Mouse (Mus musculus): ENCODE data around the gene Nfatc3. TPM values are rescaled to one million over a fixed set of nuclear protein-coding genes. Genes with fewer than 3 reads are reported as not detected.

Nfatc3 gene
- polyA plus RNA-seq, 1 experiment from 2014 or later = 4.2 TPM

DNA sequence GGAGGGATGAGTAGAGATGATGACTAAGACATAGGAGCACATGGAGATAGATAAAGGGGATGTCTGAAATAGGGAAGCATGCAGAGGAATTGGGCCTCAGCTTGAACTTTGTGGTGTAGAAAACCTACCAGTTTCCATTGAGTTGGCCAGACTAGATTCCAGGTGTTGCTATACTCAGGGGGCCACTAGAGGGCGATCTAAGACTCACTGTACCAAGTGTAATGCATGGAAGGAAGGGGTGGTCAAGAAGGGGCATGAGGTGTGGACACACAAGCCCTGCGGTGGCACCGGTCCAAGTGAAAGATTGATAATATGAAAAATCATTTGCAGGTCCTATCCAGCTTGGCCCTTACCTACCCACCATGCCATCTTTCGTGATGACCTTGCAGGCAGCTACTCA lies 106.8 kb downstream of the Nfatc3 start:
- 53% methylated on average over 4 of the region's 4 CpGs for WGBS
- DNase-seq (ENCODE audit: low spot score) = peak; percentile 64
- peaks cover 47% of the 10 kb centered on the region for H3K36me3 ChIP-seq
- H3K9me3 ChIP-seq = no peaks in the 10 kb centered on the region
- H3K4me1 ChIP-seq (replicated peaks) = peaks cover 14% of the 10 kb centered on the region
- no peak overlapping the region for H3K4me3 ChIP-seq
- no peaks in the 10 kb centered on the region for H3K27me3 ChIP-seq (ENCODE audit: insufficient read depth, poor library complexity, severe bottlenecking)
- H3K27ac ChIP-seq = no peak overlapping the region

DNA sequence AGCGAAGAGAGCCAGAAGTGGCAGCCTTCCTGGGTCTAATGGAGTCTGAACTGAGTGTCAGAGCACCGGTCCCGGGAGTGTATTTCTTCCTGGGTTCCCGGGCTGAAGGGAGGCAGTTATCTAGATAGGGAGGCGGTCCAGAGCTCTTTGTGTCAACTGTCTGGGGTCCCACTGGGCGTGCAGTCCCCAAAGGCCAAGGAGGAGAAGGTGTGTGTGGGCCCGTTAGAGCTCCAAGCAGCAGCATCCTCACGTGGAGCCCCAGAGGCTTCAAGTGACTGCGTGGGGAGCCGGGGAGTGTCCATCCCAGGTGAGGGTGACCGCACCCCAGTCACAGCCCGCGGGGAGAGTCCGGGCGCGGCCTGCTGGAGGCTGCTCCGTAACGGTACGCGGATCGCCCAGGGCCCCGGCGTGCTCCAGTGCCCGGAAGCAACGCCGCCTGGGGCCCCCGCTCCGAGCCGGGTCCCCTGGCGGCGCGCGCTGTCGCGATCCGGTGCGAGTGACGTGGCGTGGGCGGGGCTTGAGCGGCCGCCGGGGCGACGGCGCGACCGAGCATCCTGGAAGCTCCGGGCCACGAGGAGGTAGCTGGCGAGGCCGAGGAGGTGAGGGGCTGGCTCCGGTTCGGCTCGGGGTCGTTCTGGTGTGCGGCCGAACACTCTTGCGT lies 109.8 kb downstream of the Nfatc3 start, which contains the start of gene Slc7a6:
TSS of gene Slc7a6 (plus strand) at position 502 of the 661 bp plus-strand sequence.
- peak; percentile 84 for DNase-seq (ENCODE audit: low spot score)
- Histone ChIP-seq H3K4me3 (peak within 1 kb of the TSS; percentile 94), H3K36me3 (peaks cover 25% of the 10 kb centered on the region), H3K4me1 (replicated peaks) (peaks cover 14% of the 10 kb centered on the region), H3K27ac (peak within 1 kb of the TSS; percentile 97), H3K9me3 (no peaks in the 10 kb centered on the region), H3K27me3 (ENCODE audit: insufficient read depth, poor library complexity, severe bottlenecking) (no peaks in the 10 kb centered on the region)
- under 1% methylated on average over 59 of the region's 59 CpGs for WGBS

DNA sequence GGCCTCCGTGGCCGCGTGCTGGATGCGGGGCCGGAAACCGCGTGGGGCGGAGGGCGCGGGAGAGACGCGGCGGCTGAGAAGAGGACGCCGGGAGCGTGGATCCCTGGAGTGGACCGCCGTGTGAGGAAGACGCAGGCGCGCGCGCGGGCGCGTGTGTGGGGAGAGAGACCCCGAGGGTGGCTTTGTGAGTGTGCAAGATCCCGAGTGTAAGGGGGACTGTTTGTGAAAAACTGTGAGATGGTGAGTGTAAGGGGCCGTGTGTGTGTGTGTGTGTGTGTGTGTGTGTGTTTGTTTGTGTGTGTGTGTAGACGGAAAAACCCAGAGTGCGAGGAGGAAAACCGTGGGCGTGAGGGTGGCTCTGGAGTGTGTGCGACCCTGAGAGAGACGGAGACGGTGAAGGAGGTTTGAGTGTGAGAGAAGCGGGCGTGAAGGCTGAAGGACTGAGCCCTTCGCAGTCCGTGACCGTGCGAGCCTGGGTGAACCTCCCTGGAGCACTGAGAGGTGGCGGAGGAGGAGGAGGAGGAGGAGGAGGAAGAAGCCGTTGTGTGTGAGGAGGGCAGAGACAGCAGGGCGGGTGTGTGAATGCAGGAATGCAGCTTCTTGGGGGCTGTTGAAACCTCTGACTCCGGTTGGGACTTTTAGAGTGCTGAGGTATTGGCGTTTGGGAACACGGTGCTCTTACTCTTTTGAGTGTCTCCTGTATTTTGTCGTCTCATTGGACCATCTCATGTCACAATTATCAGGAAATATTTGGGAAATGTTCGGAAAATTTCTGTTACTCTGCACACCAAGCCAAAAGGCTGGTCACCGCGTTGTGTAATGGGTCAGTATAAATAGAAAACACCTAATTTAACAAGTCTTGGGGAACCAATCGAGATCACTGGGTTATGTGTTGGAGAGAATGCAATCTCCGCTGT lies 110.6 kb downstream of the Nfatc3 start:
- peaks cover 14% of the 10 kb centered on the region for H3K4me1 ChIP-seq (replicated peaks)
- WGBS = 3% methylated on average over 54 of the region's 54 CpGs
- H3K4me3 ChIP-seq = peak overlapping the region; percentile 94
- H3K27ac ChIP-seq = peak overlapping the region; percentile 97
- no peaks in the 10 kb centered on the region for H3K27me3 ChIP-seq (ENCODE audit: insufficient read depth, poor library complexity, severe bottlenecking)
- H3K9me3 ChIP-seq = no peaks in the 10 kb centered on the region
- peak; percentile 66 for DNase-seq (ENCODE audit: low spot score)
- H3K36me3 ChIP-seq = peaks cover 17% of the 10 kb centered on the region

DNA sequence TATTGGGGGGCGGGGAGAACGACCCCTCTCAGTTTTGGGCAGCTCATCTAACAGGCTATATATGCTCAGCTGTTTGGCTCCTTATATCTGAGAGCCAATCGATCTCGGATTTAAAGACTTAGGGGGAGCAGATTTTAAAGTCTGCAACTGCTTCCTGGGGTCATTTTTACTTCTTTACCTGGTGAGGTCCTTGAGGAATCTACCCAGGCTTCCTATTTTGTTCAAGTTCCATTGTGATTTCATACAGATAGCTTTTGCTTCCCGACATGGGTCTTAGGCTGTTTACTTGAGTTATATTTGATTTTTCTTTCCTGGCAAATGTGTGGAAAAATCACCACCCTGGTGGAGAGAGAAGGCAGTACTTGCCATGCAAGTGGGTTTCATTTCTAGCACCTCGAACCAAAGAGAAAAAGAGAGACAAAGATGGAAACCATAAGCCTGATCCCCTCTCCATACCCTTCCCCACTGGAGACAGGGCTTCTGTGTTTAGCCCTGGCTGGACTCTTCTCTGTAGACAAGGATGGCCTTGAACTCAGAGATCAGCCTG lies 111.4 kb downstream of the Nfatc3 start:
- Histone ChIP-seq H3K4me3 (peak overlapping the region; percentile 94), H3K27me3 (ENCODE audit: insufficient read depth, poor library complexity, severe bottlenecking) (no peaks in the 10 kb centered on the region), H3K27ac (peak overlapping the region; percentile 97; the same call in 1 of the 2 replicates), H3K9me3 (no peaks in the 10 kb centered on the region), H3K36me3 (peaks cover 13% of the 10 kb centered on the region), H3K4me1 (replicated peaks) (peaks cover 14% of the 10 kb centered on the region)
- 51% methylated on average over 6 of the region's 6 CpGs for WGBS
- DNase-seq (ENCODE audit: low spot score) = no peak

DNA sequence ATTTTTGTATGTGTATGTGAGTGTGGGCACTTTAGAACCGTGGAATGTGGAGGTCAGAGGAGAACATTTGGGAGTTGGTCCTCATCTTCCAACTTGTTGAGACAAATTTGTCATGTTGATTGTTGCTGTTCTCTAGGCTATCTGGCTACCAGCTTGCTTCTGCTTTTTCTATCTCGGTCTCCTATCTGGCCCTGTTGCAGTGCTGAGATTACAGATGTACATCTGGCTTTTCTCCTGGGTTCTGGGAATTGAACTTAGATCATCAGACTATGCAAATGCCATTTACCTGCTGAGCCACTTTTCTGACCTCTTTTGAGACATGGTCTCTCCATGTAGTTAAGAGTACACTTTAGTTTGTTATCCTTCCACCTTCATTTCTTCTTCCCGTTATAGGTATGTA lies 114.9 kb downstream of the Nfatc3 start:
- Histone ChIP-seq H3K9me3 (no peaks in the 10 kb centered on the region), H3K27ac (no peak overlapping the region), H3K4me1 (replicated peaks) (peaks cover 25% of the 10 kb centered on the region), H3K27me3 (ENCODE audit: insufficient read depth, poor library complexity, severe bottlenecking) (no peaks in the 10 kb centered on the region), H3K36me3 (peaks cover 8% of the 10 kb centered on the region), H3K4me3 (no peak overlapping the region)
- 90% methylated on average over 3 of the region's 3 CpGs for WGBS
- no peak for DNase-seq (ENCODE audit: low spot score)

DNA sequence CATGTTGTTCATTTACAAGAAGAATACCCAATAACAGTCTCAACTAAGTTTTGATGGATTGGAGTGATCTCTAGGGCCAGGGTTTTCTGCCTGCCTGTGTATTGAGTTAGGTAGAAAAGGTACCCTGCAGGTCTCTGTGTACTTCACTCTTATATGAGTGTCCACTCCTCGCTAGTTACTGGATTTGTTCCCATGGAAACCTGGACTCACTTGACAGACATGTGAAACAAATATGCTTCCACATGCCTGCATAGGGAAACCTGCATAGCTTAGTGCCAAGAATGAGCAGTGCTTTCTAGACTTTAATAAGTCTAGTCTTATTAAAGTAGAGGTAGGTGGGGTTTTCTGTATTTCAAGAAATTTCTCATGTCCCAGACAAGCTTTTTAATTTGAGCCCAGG lies 118.3 kb downstream of the Nfatc3 start:
- WGBS = 56% methylated on average over 1 of the region's 1 CpGs
- H3K27ac ChIP-seq = no peak overlapping the region
- no peak overlapping the region for H3K4me3 ChIP-seq
- H3K27me3 ChIP-seq (ENCODE audit: insufficient read depth, poor library complexity, severe bottlenecking) = no peaks in the 10 kb centered on the region
- peaks cover 12% of the 10 kb centered on the region for H3K4me1 ChIP-seq (replicated peaks)
- DNase-seq (ENCODE audit: low spot score) = no peak
- no peaks in the 10 kb centered on the region for H3K9me3 ChIP-seq
- peaks cover 27% of the 10 kb centered on the region for H3K36me3 ChIP-seq

DNA sequence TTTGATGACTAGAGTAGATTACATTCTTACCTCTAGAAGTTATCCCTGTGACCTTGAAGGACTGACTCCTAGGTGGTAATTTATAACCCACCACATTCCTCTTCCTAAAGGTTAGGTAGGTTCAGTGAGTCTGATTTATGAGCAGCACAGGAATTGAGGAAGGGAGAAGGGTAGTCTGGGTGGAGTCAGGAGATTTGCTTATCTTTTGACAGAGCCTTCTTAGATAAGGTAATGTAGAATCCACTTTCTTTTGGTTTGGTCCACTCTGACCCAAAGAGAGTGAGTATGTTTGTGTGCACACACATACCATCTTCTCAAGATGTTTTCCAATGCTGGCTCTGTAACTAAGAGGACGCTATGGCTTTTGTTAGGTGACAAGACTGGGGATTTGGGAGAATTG lies 119.0 kb downstream of the Nfatc3 start:
- H3K9me3 ChIP-seq = no peaks in the 10 kb centered on the region
- WGBS = 90% methylated on average over 1 of the region's 1 CpGs
- H3K4me1 ChIP-seq (replicated peaks) = peaks cover 12% of the 10 kb centered on the region
- H3K27me3 ChIP-seq (ENCODE audit: insufficient read depth, poor library complexity, severe bottlenecking) = no peaks in the 10 kb centered on the region
- peaks cover 34% of the 10 kb centered on the region for H3K36me3 ChIP-seq
- no peak overlapping the region for H3K27ac ChIP-seq
- no peak for DNase-seq (ENCODE audit: low spot score)
- H3K4me3 ChIP-seq = no peak overlapping the region

DNA sequence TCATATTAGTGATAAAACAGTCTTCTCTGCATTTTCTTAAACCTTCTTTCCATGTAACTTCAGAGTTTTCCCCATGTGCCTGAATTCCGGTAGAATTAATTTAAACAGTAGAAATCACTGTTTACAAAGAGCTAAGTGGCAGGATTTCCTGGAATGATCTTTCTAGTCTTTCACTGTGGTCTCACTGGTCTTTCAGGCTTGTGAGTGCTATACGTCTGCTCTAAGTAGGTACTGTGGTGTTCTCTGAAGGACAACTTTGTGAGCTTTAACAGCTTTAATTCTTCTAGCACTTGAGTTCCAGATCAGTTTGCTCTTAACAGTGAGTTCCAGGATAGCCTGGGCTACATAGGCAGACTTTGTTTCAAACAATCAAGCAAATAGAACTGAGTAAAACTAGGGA lies 119.8 kb downstream of the Nfatc3 start:
- peaks cover 12% of the 10 kb centered on the region for H3K4me1 ChIP-seq (replicated peaks)
- no peak overlapping the region for H3K4me3 ChIP-seq
- H3K27ac ChIP-seq = no peak overlapping the region
- no peaks in the 10 kb centered on the region for H3K27me3 ChIP-seq (ENCODE audit: insufficient read depth, poor library complexity, severe bottlenecking)
- no peaks in the 10 kb centered on the region for H3K9me3 ChIP-seq
- peaks cover 35% of the 10 kb centered on the region for H3K36me3 ChIP-seq
- DNase-seq (ENCODE audit: low spot score) = no peak
- WGBS = 90% methylated on average over 2 of the region's 2 CpGs

Other genes with a start within 250 kb of the Nfatc3 start
- 10.4 and 11.1 TPM in 2 replicates for gene Ranbp10, start 231.5 kb upstream of the Nfatc3 start, polyA plus RNA-seq (2016; fragmentation: Nextera tagmentation; extraction: Ambion mirVana)
- 0.51 and 1.8 TPM in 2 replicates for gene Tsnaxip1, start 231.1 kb upstream of the Nfatc3 start, polyA plus RNA-seq (2016; fragmentation: Nextera tagmentation; extraction: Ambion mirVana)
- gene Cenpt, start 205.6 kb upstream of the Nfatc3 start, polyA plus RNA-seq (2016; fragmentation: Nextera tagmentation; extraction: Ambion mirVana) = 55.2 and 58.1 TPM in 2 replicates
- 78.3 and 83.5 TPM in 2 replicates for gene Thap11, start 203.7 kb upstream of the Nfatc3 start, polyA plus RNA-seq (2016; fragmentation: Nextera tagmentation; extraction: Ambion mirVana)
- 364 and 407 TPM in 2 replicates for gene Nutf2, start 198.3 kb upstream of the Nfatc3 start, polyA plus RNA-seq (2016; fragmentation: Nextera tagmentation; extraction: Ambion mirVana)
- gene Edc4, start 178.0 kb upstream of the Nfatc3 start, polyA plus RNA-seq (2016; fragmentation: Nextera tagmentation; extraction: Ambion mirVana) = 72.4 and 75.8 TPM in 2 replicates
- gene Nrn1l, start 165.3 kb upstream of the Nfatc3 start, polyA plus RNA-seq (2016; fragmentation: Nextera tagmentation; extraction: Ambion mirVana) = 0.39 and 0.73 TPM in 2 replicates
- gene Pskh1, start 158.4 kb upstream of the Nfatc3 start, polyA plus RNA-seq (2016; fragmentation: Nextera tagmentation; extraction: Ambion mirVana) = 28.8 and 31.0 TPM in 2 replicates
- 1.7 and 2.5 TPM in 2 replicates for gene Ctrl, start 125.0 kb upstream of the Nfatc3 start, polyA plus RNA-seq (2016; fragmentation: Nextera tagmentation; extraction: Ambion mirVana)
- gene Psmb10, start 120.4 kb upstream of the Nfatc3 start, polyA plus RNA-seq (2016; fragmentation: Nextera tagmentation; extraction: Ambion mirVana) = 32.7 and 33.6 TPM in 2 replicates
- gene Lcat, start 115.5 kb upstream of the Nfatc3 start, polyA plus RNA-seq (2016; fragmentation: Nextera tagmentation; extraction: Ambion mirVana) = 0.60 and 0.78 TPM in 2 replicates
- 18.7 and 19.3 TPM in 2 replicates for gene Slc12a4, start 92.7 kb upstream of the Nfatc3 start, polyA plus RNA-seq (2016; fragmentation: Nextera tagmentation; extraction: Ambion mirVana)
- not detected in 2 replicates for gene Dpep3, start 79.4 kb upstream of the Nfatc3 start, polyA plus RNA-seq (2016; fragmentation: Nextera tagmentation; extraction: Ambion mirVana)
- 21.1 and 21.3 TPM in 2 replicates for gene Dus2, start 67.5 kb upstream of the Nfatc3 start, polyA plus RNA-seq (2016; fragmentation: Nextera tagmentation; extraction: Ambion mirVana)
- not detected in 2 replicates for gene Dpep2nb, start 52.9 kb upstream of the Nfatc3 start, polyA plus RNA-seq (2016; fragmentation: Nextera tagmentation; extraction: Ambion mirVana)
- 22.4 and 24.4 TPM in 2 replicates for gene Ddx28, start 47.0 kb upstream of the Nfatc3 start, polyA plus RNA-seq (2016; fragmentation: Nextera tagmentation; extraction: Ambion mirVana)
- 2.5 and 3.3 TPM in 2 replicates for gene Esrp2, start 78.1 kb downstream of the Nfatc3 start, polyA plus RNA-seq (2016; fragmentation: Nextera tagmentation; extraction: Ambion mirVana)
- gene Pla2g15, start 91.6 kb downstream of the Nfatc3 start, polyA plus RNA-seq (2016; fragmentation: Nextera tagmentation; extraction: Ambion mirVana) = 15.0 and 16.1 TPM in 2 replicates
- 66.1 and 71.9 TPM in 2 replicates for gene Slc7a6, start 110.0 kb downstream of the Nfatc3 start, polyA plus RNA-seq (2016; fragmentation: Nextera tagmentation; extraction: Ambion mirVana)
- gene Slc7a6os, start 152.1 kb downstream of the Nfatc3 start, polyA plus RNA-seq (2016; fragmentation: Nextera tagmentation; extraction: Ambion mirVana) = 33.0 and 36.9 TPM in 2 replicates
- gene Prmt7, start 152.1 kb downstream of the Nfatc3 start, polyA plus RNA-seq (2016; fragmentation: Nextera tagmentation; extraction: Ambion mirVana) = 71.1 and 73.6 TPM in 2 replicates

Measured in hindbrain, embryonic 10.5 days (tissue).